Mouse (Mus musculus) heart, embryonic 12.5 days (tissue): ENCODE measurements around the gene Gm21885. TPM values are rescaled to one million over a fixed set of nuclear protein-coding genes. Genes with fewer than 3 reads are reported as not detected.

Source experiments
- ATAC-seq: fragments of 200-750 bp; cut with Nextera tagmentation; 2 replicates; pipeline ENCODE4 v1.8.0; 2017; ENCODE audit warnings: moderate TSS enrichment, moderate library complexity; ENCODE audit not compliant: insufficient number of reproducible peaks, low FRiP score
- H3K27ac ChIP-seq: fragments of 300-500 bp; sonication (generic); 2 replicates; pipeline ENCODE4 v1.5.1; 2016; ENCODE audit warnings: mild to moderate bottlenecking, moderate library complexity; ENCODE audit not compliant: poor library complexity, severe bottlenecking
- H3K27me3 ChIP-seq: fragments of 300-500 bp; sonication (generic); replicated peaks from 2 replicates; pipeline ENCODE4 v1.6.1; 2016; ENCODE audit warnings: mild to moderate bottlenecking, moderate library complexity
- H3K36me3 ChIP-seq: fragments of 300-500 bp; sonication (generic); 2 replicates; pipeline ENCODE4 v1.6.1; 2016; ENCODE audit warnings: mild to moderate bottlenecking, moderate library complexity
- H3K4me1 ChIP-seq: fragments of 300-500 bp; sonication (generic); replicated peaks from 2 replicates; pipeline ENCODE4 v1.6.1; 2016; ENCODE audit warnings: mild to moderate bottlenecking
- H3K4me2 ChIP-seq: fragments of 300-500 bp; sonication (generic); 2 replicates; pipeline ENCODE4 v1.6.1; 2016; ENCODE audit warnings: mild to moderate bottlenecking, moderate library complexity
- H3K4me3 ChIP-seq: fragments of 300-500 bp; sonication (generic); 2 replicates; pipeline ENCODE4 v1.5.1; 2016; ENCODE audit warnings: mild to moderate bottlenecking
- H3K9ac ChIP-seq: fragments of 300-500 bp; sonication (generic); 2 replicates; pipeline ENCODE4 v1.6.1; 2016; ENCODE audit warnings: mild to moderate bottlenecking, moderate library complexity
- H3K9me3 ChIP-seq: fragments of 300-500 bp; sonication (generic); replicated peaks from 2 replicates; pipeline ENCODE4 v1.6.1; 2016; ENCODE audit warnings: mild to moderate bottlenecking, moderate library complexity
- WGBS: fragments of 180-500 bp; shearing (Covaris S2); methylation state at CpG from one replicate; pipeline ENCODE4 v1.1.7; 2016; 5-methylcytosine and 5-hydroxymethylcytosine counted together
- polyA plus RNA-seq: library from polyadenylated mRNA; unstranded; fragments of >200 nt; fragmentation: Nextera tagmentation; extraction: Ambion mirVana; gene quantifications from 2 replicates; pipeline ENCODE4 v1.2.1, GENCODE M21; 2016

The Gm21885 gene
- polyA plus RNA-seq, 1 experiment from 2014 or later, result not detected

DNA sequence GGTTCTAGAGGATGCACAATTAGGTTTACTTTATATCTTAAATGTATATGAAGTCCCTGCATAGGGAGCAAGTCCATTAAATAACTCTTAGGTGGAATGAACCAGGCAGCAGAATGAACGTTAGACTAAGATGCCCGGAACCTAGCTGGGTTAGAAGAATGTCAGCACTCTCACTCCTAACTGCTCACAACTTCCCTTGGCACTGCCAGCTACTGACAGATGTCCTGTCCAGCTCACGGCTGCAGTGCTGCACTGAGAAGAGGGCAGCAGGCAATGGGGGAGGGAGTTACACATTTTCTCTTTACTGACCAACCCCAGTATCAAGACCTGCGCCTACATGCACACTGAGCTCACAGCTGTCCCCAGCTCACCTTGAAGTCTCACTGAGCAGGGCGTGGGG, 5.4 kb downstream of the Gm21885 start:
- Histone ChIP-seq H3K4me2 (no peak overlapping the region), H3K36me3 (peaks cover 71% of the 10 kb centered on the region), H3K4me3 (no peak overlapping the region), H3K27me3 (no peaks in the 10 kb centered on the region), H3K27ac (no peak overlapping the region), H3K4me1 (0 out of 2 replicates have a peak, but pooled peaks cover 2% of the 10 kb centered on the region), H3K9ac (no peak overlapping the region), H3K9me3 (no peaks in the 10 kb centered on the region)
- 88% methylated on average over 5 of the region's 5 CpGs for WGBS
- ATAC-seq, result no peak

DNA sequence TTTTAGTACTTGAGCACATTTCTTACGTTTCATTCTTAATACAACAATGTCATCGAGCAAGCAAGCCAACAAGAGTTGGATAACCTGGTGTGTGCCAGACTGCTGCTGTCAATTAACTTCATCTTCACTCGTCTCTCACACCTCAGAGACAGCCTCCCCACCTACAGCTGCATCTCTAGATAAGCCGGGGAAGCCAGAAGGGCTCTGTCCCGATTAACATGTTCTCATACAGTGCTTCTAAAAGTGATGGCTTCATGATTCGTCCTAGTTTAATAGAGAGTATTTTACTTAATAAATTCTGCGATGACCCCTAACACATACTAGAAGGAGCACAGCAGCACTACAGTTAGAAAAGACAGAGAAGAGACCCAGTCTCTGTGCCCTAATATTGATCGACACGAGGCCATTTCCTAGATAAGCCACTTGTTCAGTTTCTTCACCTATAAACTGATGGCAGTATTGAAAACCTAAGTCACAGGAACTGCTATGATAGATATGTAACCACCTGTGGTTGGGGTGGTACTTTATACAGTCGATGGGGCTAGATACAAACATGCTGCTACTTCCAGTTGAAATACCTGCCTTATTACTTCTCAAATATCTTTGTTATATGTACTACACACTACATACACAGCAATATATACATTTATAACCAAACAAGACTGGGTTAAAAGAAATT, 8.5 kb downstream of the Gm21885 start:
- Histone ChIP-seq H3K9me3 (no peaks in the 10 kb centered on the region), H3K27me3 (no peaks in the 10 kb centered on the region), H3K4me3 (no peak overlapping the region), H3K4me2 (no peak overlapping the region), H3K27ac (no peak overlapping the region), H3K4me1 (no peaks in the 10 kb centered on the region; the same call in 1 of the 2 replicates), H3K36me3 (peaks cover 75% of the 10 kb centered on the region), H3K9ac (no peak overlapping the region)
- no peak for ATAC-seq
- 77% methylated on average over 10 of the region's 10 CpGs for WGBS

DNA sequence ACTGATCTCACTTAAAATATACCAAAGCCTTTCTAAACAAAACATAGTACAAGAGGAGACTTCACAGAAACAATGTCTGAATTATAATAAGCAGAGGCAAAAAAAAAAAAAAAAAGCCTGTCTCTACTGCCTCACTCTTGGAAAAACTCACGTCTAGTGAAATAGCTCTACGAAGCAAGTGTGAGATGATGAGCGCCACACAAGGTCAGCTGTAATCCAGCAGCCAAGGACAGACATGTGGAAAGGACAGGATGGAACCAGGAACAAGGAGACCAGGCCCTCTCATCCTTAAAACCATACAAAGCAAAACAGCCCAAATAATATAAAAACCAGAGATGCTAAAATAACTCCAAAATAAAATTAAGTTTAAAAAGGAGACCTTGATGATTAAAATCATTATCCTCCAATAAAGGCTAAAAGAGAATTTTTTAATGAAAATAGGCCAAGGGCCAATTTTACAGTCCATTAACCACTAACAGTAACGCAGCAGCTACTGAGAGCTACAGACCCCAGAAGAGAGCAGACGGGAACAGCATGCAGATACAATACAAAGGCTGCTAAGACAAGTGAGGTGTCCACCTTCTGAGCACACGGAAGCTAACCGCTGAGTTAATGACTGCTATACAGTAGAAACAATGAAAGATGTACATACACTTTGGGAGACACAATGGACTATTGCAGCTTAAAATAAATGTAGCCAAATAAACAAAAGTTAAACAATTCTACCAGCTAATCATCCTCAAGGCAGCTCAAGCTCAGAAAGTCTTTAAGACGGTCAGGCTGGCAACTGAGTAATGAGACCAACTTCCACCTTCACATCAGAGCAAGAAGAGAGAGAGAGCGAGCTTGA, 13.5 kb downstream of the Gm21885 start:
- H3K4me3 ChIP-seq, result no peak overlapping the region
- no peak overlapping the region for H3K9ac ChIP-seq
- 0 out of 2 replicates have a peak overlapping the region, but pooled peaks have one; percentile 43 for H3K27ac ChIP-seq
- ATAC-seq, result no peak
- no peaks in the 10 kb centered on the region; the same call in 1 of the 2 replicates for H3K4me1 ChIP-seq
- H3K9me3 ChIP-seq, result no peaks in the 10 kb centered on the region
- 74% methylated on average over 9 of the region's 9 CpGs for WGBS
- H3K27me3 ChIP-seq, result no peaks in the 10 kb centered on the region
- H3K4me2 ChIP-seq, result no peak overlapping the region
- peaks cover 74% of the 10 kb centered on the region for H3K36me3 ChIP-seq

DNA sequence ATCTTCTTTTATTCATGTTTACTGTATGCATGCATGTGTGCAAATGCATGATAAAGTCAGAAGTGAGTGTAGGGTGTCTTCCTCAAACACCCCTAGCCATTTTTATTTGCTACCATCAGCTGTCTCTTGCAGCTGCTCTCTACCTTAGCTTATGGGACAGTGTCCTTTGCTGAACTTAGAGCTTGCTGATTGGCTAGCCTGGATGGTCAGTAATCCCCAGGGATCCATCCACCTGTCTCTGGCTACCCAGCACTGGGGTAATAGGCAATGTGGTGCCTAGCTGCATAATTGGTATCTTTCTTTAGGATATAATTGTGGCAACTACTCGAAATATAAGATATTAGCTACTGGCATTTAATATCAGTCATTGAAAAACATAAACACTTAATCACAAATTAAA, 31.1 kb downstream of the Gm21885 start:
- H3K27ac ChIP-seq, result no peak overlapping the region
- peaks cover 44% of the 10 kb centered on the region for H3K4me1 ChIP-seq
- 73% methylated on average over 1 of the region's 1 CpGs for WGBS
- no peak for ATAC-seq
- H3K4me2 ChIP-seq, result no peak overlapping the region
- no peaks in the 10 kb centered on the region for H3K9me3 ChIP-seq
- peaks cover 10% of the 10 kb centered on the region; the same call in 1 of the 2 replicates for H3K36me3 ChIP-seq
- no peak overlapping the region for H3K9ac ChIP-seq
- H3K27me3 ChIP-seq, result no peaks in the 10 kb centered on the region
- no peak overlapping the region for H3K4me3 ChIP-seq

DNA sequence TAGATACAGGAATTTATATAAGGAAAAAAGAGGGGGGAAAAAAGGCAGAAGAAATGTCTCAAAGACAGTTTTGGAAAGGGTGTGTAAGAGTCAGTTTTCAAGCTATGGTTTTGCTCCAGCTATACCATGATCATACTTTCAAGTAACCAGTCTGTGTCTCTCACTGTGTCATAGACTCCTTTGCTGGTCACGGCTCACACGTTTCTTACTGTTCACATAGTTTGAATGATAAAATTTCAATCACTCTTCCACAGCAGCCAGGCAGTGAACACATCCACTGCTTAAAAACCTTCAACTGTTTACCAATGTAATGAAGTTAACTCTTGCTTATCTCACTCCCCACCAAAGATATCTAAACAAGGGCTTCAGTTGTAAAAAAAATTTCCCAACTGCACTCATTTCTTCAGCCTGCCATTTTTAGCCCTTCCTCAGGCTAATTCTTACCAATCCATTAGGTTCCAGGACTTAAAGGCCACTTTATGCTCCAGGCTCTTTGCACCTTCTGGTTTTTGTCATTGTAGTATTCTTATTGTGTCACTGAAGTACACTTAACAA, 32.5 kb downstream of the Gm21885 start:
- H3K9ac ChIP-seq, result no peak overlapping the region

DNA sequence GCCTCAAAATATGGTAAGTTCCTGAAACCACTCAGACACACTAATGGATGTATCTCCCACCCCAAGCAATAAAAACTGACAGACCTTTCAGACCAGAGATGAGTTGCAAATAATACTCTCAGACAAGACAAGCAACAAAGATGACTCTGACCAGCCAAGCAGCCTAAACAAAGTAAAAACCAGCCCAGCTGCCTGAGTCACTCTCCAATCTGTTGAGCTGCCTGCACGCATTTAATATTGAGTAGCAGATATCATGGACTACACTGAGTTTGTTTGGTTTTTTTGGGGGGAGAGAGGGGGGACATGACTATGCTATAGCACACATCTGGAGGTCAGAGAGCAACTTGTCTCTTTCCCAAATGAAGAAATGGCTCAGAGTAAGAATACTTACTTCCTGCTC, 33.6 kb downstream of the Gm21885 start:
- Histone ChIP-seq H3K27ac (peak overlapping the region; percentile 27; the same call in 1 of the 2 replicates), H3K4me2 (peak overlapping the region; percentile 28), H3K36me3 (peaks cover 15% of the 10 kb centered on the region), H3K4me3 (no peak overlapping the region), H3K9ac (no peak overlapping the region), H3K9me3 (no peaks in the 10 kb centered on the region), H3K27me3 (no peaks in the 10 kb centered on the region), H3K4me1 (peaks cover 64% of the 10 kb centered on the region)
- 0 out of 2 replicates have a peak, but pooled peaks have one; percentile 22 for ATAC-seq
- 26% methylated on average over 1 of the region's 1 CpGs for WGBS

More for the DNA sequence above, 32.5 kb downstream of the Gm21885 start:
- ATAC-seq, result no peak
- Histone ChIP-seq H3K4me1 (peaks cover 53% of the 10 kb centered on the region), H3K36me3 (peaks cover 12% of the 10 kb centered on the region), H3K9me3 (no peaks in the 10 kb centered on the region), H3K4me2 (peak overlapping the region; percentile 3; the same call in 1 of the 2 replicates), H3K27me3 (no peaks in the 10 kb centered on the region), H3K4me3 (no peak overlapping the region), H3K27ac (peak overlapping the region; percentile 57)
- 28% methylated on average over 2 of the region's 2 CpGs for WGBS

DNA sequence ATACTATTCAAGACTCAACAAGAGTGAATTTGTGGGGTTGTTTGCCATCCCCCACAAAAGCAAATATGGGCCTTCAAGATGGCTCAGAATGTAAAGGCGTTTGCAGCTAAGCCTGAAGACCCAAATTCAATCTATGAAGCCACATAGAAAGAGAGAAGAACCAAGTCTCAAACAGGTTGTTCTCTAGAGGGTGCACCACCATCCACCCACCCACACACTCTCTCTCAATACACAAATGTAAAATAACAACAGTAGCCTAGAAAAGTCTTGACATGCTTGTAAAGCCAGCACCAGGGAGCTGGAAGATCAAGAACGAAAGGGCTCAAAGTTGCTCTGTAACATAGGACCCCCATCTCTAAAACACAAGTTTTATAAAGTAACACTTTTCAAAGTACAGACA, 34.9 kb downstream of the Gm21885 start:
- Histone ChIP-seq H3K4me2 (no peak overlapping the region), H3K36me3 (peaks cover 12% of the 10 kb centered on the region; the same call in 1 of the 2 replicates), H3K4me3 (no peak overlapping the region), H3K9me3 (no peaks in the 10 kb centered on the region), H3K27ac (no peak overlapping the region), H3K4me1 (peaks cover 65% of the 10 kb centered on the region), H3K27me3 (no peaks in the 10 kb centered on the region), H3K9ac (no peak overlapping the region)
- no peak for ATAC-seq
- 80% methylated on average over 2 of the region's 2 CpGs for WGBS

DNA sequence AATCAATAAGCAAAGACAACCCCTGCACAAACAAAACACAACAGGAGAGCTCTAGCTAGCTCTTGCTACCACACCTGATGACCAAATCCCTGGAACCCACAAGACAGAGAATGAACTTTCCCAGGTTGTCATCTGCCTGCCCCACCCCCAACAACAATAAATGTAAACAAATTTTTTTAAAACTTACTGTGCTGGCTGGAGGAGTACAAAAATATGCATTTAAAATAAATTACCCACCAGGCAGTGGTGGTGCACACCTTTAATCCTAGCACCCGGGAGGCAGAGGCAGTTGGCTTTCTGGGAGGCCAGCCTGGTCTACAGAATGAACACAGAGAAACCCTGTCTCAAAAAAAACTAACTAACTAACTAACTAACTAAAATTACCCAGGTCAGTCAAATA, 35.3 kb downstream of the Gm21885 start:
- 85% methylated on average over 1 of the region's 1 CpGs for WGBS
- Histone ChIP-seq H3K4me2 (peak overlapping the region; percentile 16; the same call in 1 of the 2 replicates), H3K4me3 (no peak overlapping the region), H3K9me3 (no peaks in the 10 kb centered on the region), H3K27me3 (no peaks in the 10 kb centered on the region), H3K36me3 (peaks cover 12% of the 10 kb centered on the region; the same call in 1 of the 2 replicates), H3K9ac (no peak overlapping the region), H3K27ac (no peak overlapping the region), H3K4me1 (peaks cover 63% of the 10 kb centered on the region)
- no peak for ATAC-seq

DNA sequence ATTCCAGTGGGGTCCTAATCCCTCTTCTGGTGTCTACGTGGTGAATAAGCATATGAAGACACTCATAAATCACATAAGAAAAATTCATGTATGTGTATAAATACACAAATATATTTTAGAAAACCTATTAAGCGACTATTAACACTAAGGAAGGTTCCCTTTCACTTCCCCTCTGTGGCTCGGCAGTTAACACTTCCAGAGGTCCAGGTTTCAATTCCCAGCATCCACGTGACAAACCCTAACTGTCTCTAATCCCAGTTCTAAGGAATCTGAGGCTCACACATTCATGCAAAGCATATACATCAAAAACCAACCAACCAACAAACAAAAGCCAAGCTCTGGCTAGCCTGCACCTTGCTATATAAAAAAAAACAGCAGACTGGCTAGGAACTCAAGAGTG, 35.8 kb downstream of the Gm21885 start:
- WGBS, result 67% methylated on average over 4 of the region's 4 CpGs
- Histone ChIP-seq H3K4me3 (no peak overlapping the region), H3K9ac (no peak overlapping the region), H3K36me3 (peaks cover 12% of the 10 kb centered on the region; the same call in 1 of the 2 replicates), H3K9me3 (no peaks in the 10 kb centered on the region), H3K4me1 (peaks cover 67% of the 10 kb centered on the region), H3K27ac (no peak overlapping the region), H3K4me2 (no peak overlapping the region), H3K27me3 (no peaks in the 10 kb centered on the region)
- no peak for ATAC-seq

DNA sequence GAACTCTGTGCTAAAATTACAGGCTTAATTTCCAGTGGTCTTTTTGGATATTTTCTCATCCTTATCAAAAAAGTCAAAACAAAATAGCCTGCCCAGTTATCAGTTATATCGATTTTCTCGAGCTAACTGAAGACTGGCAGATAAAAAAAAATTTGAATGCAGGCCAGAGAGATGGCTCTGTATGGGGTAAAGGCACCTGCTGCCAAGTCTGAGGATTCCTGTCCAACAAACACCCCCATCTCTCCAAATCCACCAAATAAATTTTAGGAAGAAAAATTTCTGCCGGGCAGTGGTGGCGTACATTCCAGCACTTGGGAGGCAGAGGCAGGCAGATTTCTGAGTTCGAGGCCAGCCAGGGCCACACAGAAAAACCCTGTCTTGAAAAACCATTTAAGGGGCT, 36.4 kb downstream of the Gm21885 start:
- Histone ChIP-seq H3K9me3 (no peaks in the 10 kb centered on the region), H3K36me3 (peaks cover 12% of the 10 kb centered on the region; the same call in 1 of the 2 replicates), H3K27ac (no peak overlapping the region), H3K9ac (no peak overlapping the region), H3K4me2 (no peak overlapping the region), H3K4me3 (no peak overlapping the region), H3K27me3 (no peaks in the 10 kb centered on the region), H3K4me1 (peaks cover 68% of the 10 kb centered on the region)
- 72% methylated on average over 5 of the region's 5 CpGs for WGBS
- ATAC-seq, result no peak
